Mouse (Mus musculus): ENCODE measurements around the gene Ehd4. TPM values are rescaled to one million over a fixed set of nuclear protein-coding genes. Genes with fewer than 3 reads are reported as not detected.

Ehd4 gene
- total and polyA plus RNA-seq, 3 experiments, result 15.8 to 35.5 TPM; not detected in 1

GRCm38 (mm10) chr2:120084593-120085361 is 69.6 kb downstream of the Ehd4 start:
- Histone ChIP-seq H3K36me3 (ENCODE audit: control insufficient read depth in 1 of 2, insufficient read depth in 2 of 2, low read length in 2 of 2) (no peaks in the 10 kb centered on the region), H3K4me1 (ENCODE audit: control insufficient read depth in 1 of 2, insufficient read depth in 2 of 2, low read length in 2 of 2) (0 out of 4 replicates have a peak, but pooled peaks cover 0 to 3% of the 10 kb centered on the region in 2 experiments), H3K27ac (ENCODE audit: control insufficient read depth, low read depth, low read length) (no peak overlapping the region), H3K9ac (ENCODE audit: control insufficient read depth, low read depth, low read length, poor library complexity, severe bottlenecking) (peak overlapping the region; percentile 21; the same call in 1 of the 2 replicates), H3K4me3 (ENCODE audit: control insufficient read depth in 1 of 2, insufficient read depth in 1 of 2, low read depth in 2 of 2, low read length in 2 of 2) (peak overlapping the region in 1 of 2 experiments; percentile 15; a peak in 2 of 4 replicates), H3K27me3 (ENCODE audit: control insufficient read depth in 1 of 2, insufficient read depth in 2 of 2, low read length in 2 of 2) (no peaks in the 10 kb centered on the region), H3K9me3 (replicated peaks; ENCODE audit: insufficient read depth, low read length) (no peaks in the 10 kb centered on the region), H3K79me2 (ENCODE audit: control insufficient read depth, insufficient read depth, low read length, poor library complexity) (no peaks in the 10 kb centered on the region)
- peak; percentile 33 for DNase-seq (ENCODE audit: low read depth, low spot score)
- TF ChIP-seq ZMIZ1 (IDR thresholded peaks at IDR 0.05; ENCODE audit: low read depth, low read length), result no peak
- no peak for TF ChIP-seq KAT2A (conservative IDR thresholded peaks at IDR 0.05; ENCODE audit: low read depth, low read length)
- TF ChIP-seq USF2 (IDR thresholded peaks at IDR 0.05; ENCODE audit: borderline replicate concordance in 1 of 2, insufficient read depth in 1 of 2, low read depth in 1 of 2, low read length in 2 of 2), result no peak
- TF ChIP-seq SIN3A (IDR thresholded peaks at IDR 0.05; ENCODE audit: low read length), result no peak
- no peak for TF ChIP-seq POLR2AphosphoS2 (IDR thresholded peaks at IDR 0.05; ENCODE audit: low read length)
- TF ChIP-seq RCOR1 (IDR thresholded peaks at IDR 0.05; ENCODE audit: low read depth, low read length), result no peak
- peak; percentile 52 for TF ChIP-seq RAD21 (IDR thresholded peaks at IDR 0.05; ENCODE audit: low read depth, low read length)
- no peak for TF ChIP-seq GATA1 (IDR thresholded peaks at IDR 0.05; ENCODE audit: low read depth, low read length)
- TF ChIP-seq CTCF (IDR thresholded peaks at IDR 0.05 in 2 of 3, conservative IDR thresholded peaks at IDR 0.05 in 1 of 3; ENCODE audit: control insufficient read depth in 1 of 3, insufficient read depth in 1 of 3, low read depth in 2 of 3, low read length in 3 of 3, poor library complexity in 1 of 3, severe bottlenecking in 1 of 3), result peak in 2 of 3 experiments; percentile 34 to 49; a peak in 4 of 6 replicates
- peak; percentile 34 for TF ChIP-seq SMC3 (IDR thresholded peaks at IDR 0.05; ENCODE audit: low read depth, low read length)
- no peak for TF ChIP-seq MAFK (IDR thresholded peaks at IDR 0.05; ENCODE audit: borderline replicate concordance, low read depth, low read length)
- no peak for TF ChIP-seq POLR2A (IDR thresholded peaks at IDR 0.05; ENCODE audit: control insufficient read depth in 1 of 2, insufficient read depth in 1 of 2, low read depth in 1 of 2, low read length in 2 of 2, poor library complexity in 1 of 2)
- no peak for TF ChIP-seq MAZ (IDR thresholded peaks at IDR 0.05; ENCODE audit: low read depth, low read length)
- TF ChIP-seq UBTF (IDR thresholded peaks at IDR 0.05; ENCODE audit: borderline replicate concordance, insufficient read depth, low read depth, low read length), result no peak
- TF ChIP-seq ZC3H11A (IDR thresholded peaks at IDR 0.05; ENCODE audit: low read depth, low read length), result peak; percentile 33
- TF ChIP-seq GABPA (IDR thresholded peaks at IDR 0.05; ENCODE audit: low read depth, low read length), result no peak
- no peak for TF ChIP-seq POLR2AphosphoS5 (IDR thresholded peaks at IDR 0.05; ENCODE audit: borderline replicate concordance, low read depth, low read length)
- TF ChIP-seq BHLHE40 (IDR thresholded peaks at IDR 0.05; ENCODE audit: borderline replicate concordance, low read depth, low read length), result no peak

- H3K9ac ChIP-seq (ENCODE audit: control insufficient read depth, low read depth, low read length, poor library complexity, severe bottlenecking), result no peak overlapping the region
- H3K9me3 ChIP-seq (replicated peaks; ENCODE audit: insufficient read depth, low read length), result no peaks in the 10 kb centered on the region
- no peak overlapping the region for H3K27ac ChIP-seq (ENCODE audit: control insufficient read depth, low read depth, low read length)
- no peaks in the 10 kb centered on the region for H3K79me2 ChIP-seq (ENCODE audit: control insufficient read depth, insufficient read depth, low read length, poor library complexity)
- H3K27me3 ChIP-seq (ENCODE audit: control insufficient read depth in 1 of 2, insufficient read depth in 2 of 2, low read length in 2 of 2), result no peaks in the 10 kb centered on the region
- H3K36me3 ChIP-seq (ENCODE audit: control insufficient read depth in 1 of 2, insufficient read depth in 2 of 2, low read length in 2 of 2), result no peaks in the 10 kb centered on the region
- no peak for TF ChIP-seq USF2 (IDR thresholded peaks at IDR 0.05; ENCODE audit: borderline replicate concordance in 1 of 2, insufficient read depth in 1 of 2, low read depth in 1 of 2, low read length in 2 of 2)
- TF ChIP-seq NELFE (IDR thresholded peaks at IDR 0.05; ENCODE audit: low read depth, low read length), result no peak
- TF ChIP-seq CTCF (IDR thresholded peaks at IDR 0.05 in 2 of 3, conservative IDR thresholded peaks at IDR 0.05 in 1 of 3; ENCODE audit: control insufficient read depth in 1 of 3, insufficient read depth in 1 of 3, low read depth in 2 of 3, low read length in 3 of 3, poor library complexity in 1 of 3, severe bottlenecking in 1 of 3), result peak in 2 of 3 experiments; percentile 27 to 54; a peak in 3 of 6 replicates
- no peak for TF ChIP-seq SIN3A (IDR thresholded peaks at IDR 0.05; ENCODE audit: low read length)
- no peak for TF ChIP-seq ZNF384 (IDR thresholded peaks at IDR 0.05; ENCODE audit: low read depth, low read length)
- no peak for TF ChIP-seq ZMIZ1 (IDR thresholded peaks at IDR 0.05; ENCODE audit: low read depth, low read length)
- TF ChIP-seq SMC3 (IDR thresholded peaks at IDR 0.05; ENCODE audit: low read depth, low read length), result peak; percentile 45
- peak; percentile 59 for TF ChIP-seq RAD21 (IDR thresholded peaks at IDR 0.05; ENCODE audit: low read depth, low read length)
- peak; percentile 17; the same call in 1 of the 2 replicates for TF ChIP-seq ZC3H11A (IDR thresholded peaks at IDR 0.05; ENCODE audit: low read depth, low read length)
- TF ChIP-seq MYC (IDR thresholded peaks at IDR 0.05; ENCODE audit: low read depth, low read length), result 0 out of 2 replicates have a peak, but pooled peaks have one; percentile 47
- no peak overlapping the region for H3K4me3 ChIP-seq (ENCODE audit: control insufficient read depth in 1 of 2, insufficient read depth in 1 of 2, low read depth in 2 of 2, low read length in 2 of 2)
- 0 out of 4 replicates have a peak, but pooled peaks cover 0 to 3% of the 10 kb centered on the region in 2 experiments for H3K4me1 ChIP-seq (ENCODE audit: control insufficient read depth in 1 of 2, insufficient read depth in 2 of 2, low read length in 2 of 2)
- peak; percentile 37 for DNase-seq (ENCODE audit: low read depth, low spot score)
Measured at GRCm38 (mm10) chr2:120082416-120082815, 72.0 kb downstream of the Ehd4 start.
